Mouse (Mus musculus) adrenal gland, adult 18-20 months (tissue): ENCODE results near the gene Ap3b1. TPM values are rescaled to one million over a fixed set of nuclear protein-coding genes. Genes with fewer than 3 reads are reported as not detected.

ENCODE experiments used
- DNase-seq, 2 experiments: peaks; one replicate each; pipeline ENCODE4 v3.0.0; 2021 to 2022; ENCODE audit warnings: low spot score in 2 of 2
- total RNA-seq, 2 experiments: library from RNA; stranded (reverse); gene quantifications; 1 replicate in 1 of 2; 2 replicates in 1 of 2; pipeline ENCODE4 v1.2.3; 2021

Ap3b1 gene
- total RNA-seq, 2 experiments from 2014 or later: 42.7 to 47.1 TPM

GRCm38 (mm10) chr13:94447003-94447402 lies 88.2 kb downstream of the Ap3b1 start:
- no peak for DNase-seq

- DNase-seq: no peak
Observed at GRCm38 (mm10) chr13:94449593-94449992, 90.8 kb downstream of the Ap3b1 start.

- DNase-seq: peak in 1 of 2 experiments; percentile 15
Observed at GRCm38 (mm10) chr13:94451229-94451628, 92.5 kb downstream of the Ap3b1 start.

DNA sequence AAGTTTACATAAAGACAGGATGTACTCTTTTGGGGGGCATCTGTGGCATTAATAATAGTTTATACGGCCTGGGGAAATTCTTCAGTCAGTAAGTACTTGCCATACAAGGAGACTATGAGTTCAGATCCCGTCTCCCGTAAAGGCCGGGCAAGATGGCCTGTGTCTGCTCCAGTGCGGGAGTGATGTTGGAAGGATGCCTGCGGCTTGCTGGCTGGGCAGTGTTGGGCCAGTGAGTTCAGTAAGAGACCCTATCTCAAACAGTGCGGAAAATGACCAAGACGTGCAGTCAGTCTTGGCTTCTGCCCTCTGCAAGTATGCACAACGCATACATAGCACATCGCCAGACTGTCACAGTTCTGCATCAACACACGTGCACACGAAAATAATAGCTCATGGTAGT lies 95.4 kb downstream of the Ap3b1 start:
- DNase-seq: no peak

DNA sequence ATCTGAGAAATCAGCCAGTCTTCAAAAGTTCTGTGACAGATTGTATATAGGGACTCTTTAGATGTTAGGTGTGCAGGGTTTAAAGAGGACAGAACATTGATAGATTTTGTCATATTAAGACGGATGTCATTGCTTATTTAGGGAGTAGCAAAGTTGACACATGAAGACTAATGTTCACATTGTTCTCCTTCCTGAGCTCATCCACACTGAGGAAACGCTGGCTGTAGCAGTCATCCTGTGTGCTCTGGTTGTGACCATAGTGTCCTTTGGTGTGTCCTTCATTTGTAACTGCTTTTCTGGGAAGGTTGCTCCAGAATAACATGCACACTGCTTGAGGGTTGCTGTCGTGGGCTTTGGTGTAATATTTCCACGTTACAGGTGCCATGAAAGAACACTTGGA lies 100.4 kb downstream of the Ap3b1 start:
- DNase-seq: no peak

DNA sequence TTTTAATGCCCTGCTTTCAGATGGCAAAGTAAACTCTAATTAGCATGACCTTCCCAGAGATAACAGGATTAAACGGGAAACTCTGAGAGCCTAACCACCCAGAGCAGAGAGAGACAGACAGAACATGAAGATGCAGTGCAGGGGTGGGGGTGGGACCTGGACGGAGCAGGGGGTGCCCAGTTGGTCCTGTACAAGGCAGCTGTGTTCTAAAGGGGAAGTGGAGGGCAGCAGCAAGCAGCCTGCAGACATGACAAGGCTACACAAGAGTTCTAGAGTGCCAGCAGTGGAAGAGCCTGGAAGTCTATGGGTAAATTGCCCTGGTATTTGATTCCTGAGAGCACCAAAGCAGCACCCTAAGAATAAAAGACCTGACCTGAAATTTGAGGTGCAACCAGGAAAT lies 105.5 kb downstream of the Ap3b1 start:
- no peak for DNase-seq

- DNase-seq: no peak
Observed at GRCm38 (mm10) chr13:94468551-94468950, 109.8 kb downstream of the Ap3b1 start.

DNA sequence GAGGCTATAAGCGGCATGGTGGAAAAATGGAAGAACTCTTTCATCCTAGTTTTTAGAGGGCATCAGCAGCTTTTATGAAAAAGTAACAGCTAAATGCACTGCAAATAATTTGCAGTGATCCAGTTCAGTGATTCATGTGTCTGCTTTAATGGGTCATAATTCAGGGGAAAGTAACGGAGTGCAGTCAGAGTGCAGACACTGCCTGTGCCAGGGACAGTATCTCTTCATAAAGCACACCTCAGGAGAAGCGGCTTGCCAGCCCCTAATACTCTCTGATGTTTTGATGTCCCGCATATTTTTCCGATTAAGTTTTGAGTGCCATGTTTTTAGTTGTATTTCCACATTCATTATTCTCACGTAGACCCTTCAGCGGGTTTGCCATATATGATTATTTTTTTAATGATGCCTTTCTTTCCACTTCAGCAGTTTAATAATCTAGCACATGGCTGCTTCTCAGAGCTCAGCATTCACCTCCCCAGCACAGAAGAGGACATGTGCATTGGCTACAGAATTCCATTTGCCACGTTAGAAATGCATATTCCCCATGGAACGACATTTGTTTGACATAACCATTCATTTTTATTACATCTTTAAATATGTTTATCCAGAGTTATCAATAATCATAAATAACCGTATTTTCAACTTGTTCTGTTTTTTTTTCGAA lies 112.4 kb downstream of the Ap3b1 start:
- DNase-seq: no peak

DNA sequence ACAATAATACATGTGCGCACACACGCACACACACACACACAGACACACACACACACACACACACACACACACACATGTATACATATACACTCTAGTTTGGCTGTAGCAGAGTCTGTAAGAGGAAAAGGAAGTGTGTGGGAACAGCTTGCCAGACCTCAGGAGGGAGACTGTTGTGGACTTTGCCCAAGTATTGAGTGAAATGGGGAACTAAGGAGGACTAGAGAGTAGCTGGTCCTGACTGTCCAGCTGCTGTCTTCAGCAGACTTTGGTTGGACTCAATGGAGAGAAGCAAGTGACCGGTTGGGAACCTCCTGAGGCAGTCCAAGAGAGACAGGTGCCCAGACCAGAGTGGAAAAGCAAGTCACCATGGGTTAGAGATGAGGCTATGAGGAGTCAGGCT lies 117.4 kb downstream of the Ap3b1 start:
- DNase-seq: no peak

- DNase-seq: no peak
Observed at GRCm38 (mm10) chr13:94480256-94480655, 121.5 kb downstream of the Ap3b1 start.

DNA sequence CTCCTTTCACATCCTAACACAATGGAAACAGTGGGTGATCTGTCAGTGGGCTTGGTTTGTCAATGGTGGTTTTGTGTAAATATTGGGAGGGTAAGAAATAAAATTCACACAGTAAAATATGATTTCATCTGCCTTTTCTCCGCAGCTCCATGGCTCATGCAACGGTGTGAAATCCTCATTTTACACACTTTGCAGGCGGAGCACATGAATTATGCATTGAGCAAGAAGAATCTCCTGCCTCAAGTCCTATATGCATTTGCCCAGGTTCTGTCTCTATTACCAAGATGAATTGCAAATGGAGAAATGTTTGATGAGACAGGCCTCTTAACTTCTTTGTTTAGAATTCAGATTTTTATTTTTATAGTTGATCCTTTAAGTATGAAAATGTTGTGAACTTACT lies 131.9 kb downstream of the Ap3b1 start:
- no peak for DNase-seq

GRCm38 (mm10) chr13:94491159-94491558 lies 132.4 kb downstream of the Ap3b1 start:
- no peak for DNase-seq

GRCm38 (mm10) chr13:94497521-94497920 lies 138.8 kb downstream of the Ap3b1 start:
- DNase-seq: no peak

DNA sequence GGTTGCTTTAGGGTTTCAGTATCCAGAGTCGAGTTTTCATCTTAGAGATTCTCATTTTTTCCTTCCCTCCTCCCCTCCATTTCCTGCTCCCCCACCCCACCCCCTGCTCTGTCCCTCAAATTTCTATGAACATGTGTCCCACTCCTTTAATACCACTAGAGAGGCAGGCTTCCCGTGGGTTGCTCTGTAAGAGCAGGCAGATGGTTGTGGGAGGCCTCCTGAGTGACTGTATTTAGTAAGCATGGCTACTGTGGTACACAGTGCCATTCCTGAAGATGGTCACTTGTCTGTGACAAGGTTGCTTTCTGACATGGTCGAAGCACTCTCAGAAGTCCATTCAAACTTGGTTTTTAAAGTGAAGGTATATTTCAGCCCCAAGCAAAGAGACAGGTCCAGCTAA lies 147.7 kb downstream of the Ap3b1 start:
- DNase-seq: no peak

GRCm38 (mm10) chr13:94508344-94508743 lies 149.6 kb downstream of the Ap3b1 start:
- no peak for DNase-seq

DNA sequence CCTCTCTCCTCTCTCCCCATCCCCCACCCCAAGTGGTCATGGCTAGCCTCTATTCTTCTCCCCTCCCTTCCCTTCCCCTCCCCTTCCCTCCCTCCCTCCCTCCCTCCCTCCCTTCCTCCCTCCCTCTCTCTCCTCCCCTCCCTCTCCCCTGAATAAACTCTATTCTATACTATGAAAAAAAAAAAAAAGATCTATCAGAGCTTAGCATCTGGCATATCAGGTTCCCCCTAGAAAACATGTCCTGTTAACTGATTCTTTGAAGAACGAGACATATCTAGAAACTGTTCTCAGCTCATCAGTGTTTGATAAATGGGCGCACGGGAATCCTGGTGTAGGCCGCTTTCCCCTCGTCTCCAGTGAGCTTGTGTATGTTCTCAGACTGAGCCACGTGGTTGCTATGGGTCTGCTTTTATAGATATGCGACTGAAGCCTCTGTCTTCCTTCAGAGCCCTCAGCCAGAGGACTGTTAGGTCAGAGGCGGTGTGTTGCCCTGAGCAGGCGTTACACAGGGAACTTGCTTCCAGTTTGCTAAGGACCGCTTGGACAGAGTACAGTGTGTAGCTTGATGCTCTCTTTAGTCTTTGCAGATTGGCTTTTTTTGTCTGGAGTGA lies 154.5 kb downstream of the Ap3b1 start:
- DNase-seq: no peak

GRCm38 (mm10) chr13:94513898-94514297 lies 155.1 kb downstream of the Ap3b1 start:
- no peak for DNase-seq

DNA sequence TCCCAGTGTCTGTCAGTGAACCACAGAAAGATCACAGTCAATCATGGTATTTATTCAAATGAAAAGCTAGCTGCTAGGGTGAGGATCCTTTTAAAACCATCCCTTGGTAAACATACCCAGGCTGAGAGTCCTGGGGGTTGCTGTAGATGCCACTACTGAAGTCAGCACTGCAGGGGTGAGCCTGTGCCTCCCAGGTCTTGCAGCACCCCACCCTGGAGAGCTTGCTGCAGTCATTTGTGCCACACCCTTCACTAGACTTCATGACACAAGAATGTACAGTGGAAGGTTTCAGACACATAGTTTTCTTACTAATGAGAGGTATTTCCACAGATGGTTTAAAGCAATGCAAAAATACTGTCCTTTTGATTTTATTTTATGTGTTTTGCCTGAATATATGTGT lies 156.2 kb downstream of the Ap3b1 start:
- no peak for DNase-seq

- DNase-seq: no peak
Observed at GRCm38 (mm10) chr13:94516532-94516931, 157.8 kb downstream of the Ap3b1 start.

DNA sequence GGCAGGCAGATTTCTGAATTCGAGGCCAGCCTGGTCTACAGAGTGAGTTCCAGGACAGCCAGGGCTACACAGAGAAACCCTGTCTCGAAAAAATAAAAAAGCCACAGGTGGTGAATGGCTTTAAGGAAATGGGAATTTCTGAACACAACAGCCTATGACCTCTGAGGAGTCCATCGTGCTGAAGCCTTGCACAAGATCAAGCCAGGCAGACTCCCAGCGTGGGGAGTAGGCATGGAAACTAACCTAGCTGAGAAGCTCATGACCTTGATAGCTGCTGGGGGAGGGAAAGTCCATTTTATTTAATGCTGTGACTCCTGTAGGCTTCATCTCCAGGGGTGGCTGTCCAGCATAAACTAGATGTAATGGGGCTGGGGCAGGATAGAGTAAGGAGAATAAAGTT lies 159.4 kb downstream of the Ap3b1 start:
- DNase-seq: no peak

- DNase-seq: no peak
Observed at GRCm38 (mm10) chr13:94519276-94519675, 160.5 kb downstream of the Ap3b1 start.

DNA sequence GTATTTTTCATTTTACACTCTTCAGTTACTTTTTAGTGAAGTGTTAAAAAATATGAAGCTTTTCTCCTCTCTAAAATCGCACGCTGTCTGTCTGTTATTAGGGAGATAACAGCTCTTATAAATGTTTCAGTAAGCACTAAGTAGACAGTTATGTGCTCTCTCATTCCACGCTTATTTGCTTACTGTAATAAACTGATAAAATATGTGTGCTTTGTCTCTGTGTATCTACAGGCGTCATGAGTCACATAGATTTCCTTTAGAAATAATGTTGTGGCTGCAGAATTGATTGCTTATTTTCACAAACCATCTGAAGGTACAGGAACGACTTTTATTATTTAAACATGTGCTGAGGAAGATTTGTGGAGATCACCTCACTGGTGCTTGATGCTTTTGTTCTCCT lies 164.5 kb downstream of the Ap3b1 start:
- no peak for DNase-seq

GRCm38 (mm10) chr13:94524669-94525238 lies 166.0 kb downstream of the Ap3b1 start:
- no peak for DNase-seq
